Mouse (Mus musculus) B cell, adult 67 days (primary cell): ENCODE data around the gene Gm14305. TPM values are rescaled to one million over a fixed set of nuclear protein-coding genes. Genes with fewer than 3 reads are reported as not detected.

ENCODE experiments used
- total RNA-seq, 2 experiments: library from RNA; stranded (reverse); gene quantifications; 4 replicates each; pipeline ENCODE4 v1.2.4; 2023

Gene Gm14305
- 1 to 10 TPM; 1.8 to 5.5 TPM for total RNA-seq

DNA sequence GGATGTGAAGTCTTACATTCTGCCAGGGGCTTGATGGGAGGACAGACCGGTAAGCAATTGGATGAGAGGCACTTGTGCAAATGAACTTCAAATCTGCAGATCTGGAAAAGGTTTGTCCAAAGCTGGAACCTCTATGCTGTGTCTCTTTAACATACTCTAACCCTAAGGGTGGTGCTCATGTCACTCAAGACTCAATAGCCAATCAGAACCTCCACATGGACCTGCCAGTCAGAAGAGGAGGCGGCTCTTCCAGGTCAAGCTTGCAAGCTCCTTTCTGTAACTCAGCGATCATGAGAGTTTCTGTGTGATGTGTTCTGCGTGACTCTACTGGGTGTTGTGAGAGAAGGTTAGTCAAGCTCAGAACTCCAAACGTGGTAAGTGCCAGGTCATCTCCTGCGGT is at the start of gene Gm14305:
Gene Gm14305 (plus strand): TSS at position 278 of the 400 bp plus-strand sequence.

DNA sequence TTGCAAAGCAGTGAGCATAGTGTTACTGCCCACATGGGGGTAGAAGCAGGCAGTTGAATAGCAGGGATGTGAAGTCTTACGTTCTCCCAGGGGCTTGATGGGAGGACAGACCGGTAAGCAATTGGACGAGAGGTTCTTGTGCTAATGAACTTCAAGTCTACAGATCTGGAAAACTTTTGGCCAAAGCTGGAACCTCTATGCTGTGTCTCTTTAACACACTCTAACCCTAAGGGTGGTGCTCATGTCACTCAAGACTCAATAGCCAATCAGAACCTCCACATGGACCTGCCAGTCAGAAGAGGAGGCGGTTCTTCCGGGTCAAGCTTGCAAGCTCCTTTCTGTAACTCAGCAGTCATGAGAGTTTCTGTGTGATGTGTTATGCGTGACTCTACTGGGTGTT is 37.9 kb upstream of the Gm14305 start, which contains the start of gene Zfp973:
Gene Zfp973 (plus strand): TSS at position 301 of the 400 bp plus-strand sequence.

Other genes starting within 250 kb of the Gm14305 start
- gene Gm14434, start 221.5 kb upstream of the Gm14305 start, total RNA-seq: 1 to 10 TPM in 1 of 2 experiments, not detected in 1; 2.6 TPM
- gene Zfp967, start 187.3 kb upstream of the Gm14305 start, total RNA-seq: not detected
- gene Gm14308, start 72.0 kb upstream of the Gm14305 start, total RNA-seq: 1 to 10 TPM; 2.3 to 2.5 TPM
- gene Zfp973, start 37.8 kb upstream of the Gm14305 start, total RNA-seq: 1 to 10 TPM; 4.2 to 7.2 TPM
- 1 to 10 TPM; 2.6 to 5.9 TPM for gene Gm14295, start 90.3 kb downstream of the Gm14305 start, total RNA-seq
- gene Gm14408, start 122.8 kb downstream of the Gm14305 start, total RNA-seq: not detected
- 1 to 10 TPM in 1 of 2 experiments, under 1 TPM in 1; 0.56 to 1.6 TPM for gene Gm14296, start 219.5 kb downstream of the Gm14305 start, total RNA-seq